Mouse (Mus musculus) limb, embryonic 15.5 days (tissue): ENCODE measurements around the gene Cpa1. TPM values are rescaled to one million over a fixed set of nuclear protein-coding genes. Genes with fewer than 3 reads are reported as not detected.

ENCODE experiments used
- ATAC-seq: fragments of 200-750 bp; cut with Nextera tagmentation; 2 replicates; pipeline ENCODE4 v1.8.0; 2017; ENCODE audit warnings: low read depth, moderate TSS enrichment; ENCODE audit not compliant: insufficient number of reproducible peaks, low FRiP score, low TSS enrichment
- H3K27ac ChIP-seq: fragments of 300-500 bp; sonication (generic); 2 replicates; pipeline ENCODE4 v1.5.1; 2015; ENCODE audit warnings: moderate library complexity, mild to moderate bottlenecking, inconsistent platforms
- H3K27me3 ChIP-seq: fragments of 300-500 bp; sonication (generic); 2 replicates; pipeline ENCODE4 v1.6.1; 2015; ENCODE audit warnings: inconsistent platforms
- H3K36me3 ChIP-seq: fragments of 300-500 bp; sonication (generic); 2 replicates; pipeline ENCODE4 v1.6.1; 2015; ENCODE audit warnings: inconsistent platforms
- H3K4me1 ChIP-seq: fragments of 300-500 bp; sonication (generic); 2 replicates; pipeline ENCODE4 v1.6.1; 2015; ENCODE audit warnings: inconsistent platforms
- H3K4me2 ChIP-seq: fragments of 300-500 bp; sonication (generic); 2 replicates; pipeline ENCODE4 v1.6.1; 2015; ENCODE audit warnings: mild to moderate bottlenecking, inconsistent platforms
- H3K4me3 ChIP-seq: fragments of 300-500 bp; sonication (generic); 2 replicates; pipeline ENCODE4 v1.5.1; 2015; ENCODE audit warnings: mild to moderate bottlenecking, inconsistent platforms
- H3K9ac ChIP-seq: fragments of 300-500 bp; sonication (generic); 2 replicates; pipeline ENCODE4 v1.6.1; 2015; ENCODE audit warnings: inconsistent platforms
- H3K9me3 ChIP-seq: fragments of 300-500 bp; sonication (generic); 2 replicates; pipeline ENCODE4 v1.6.1; 2016; ENCODE audit warnings: inconsistent platforms
- WGBS: fragments of 180-500 bp; shearing (Covaris S2); methylation state at CpG from one replicate; pipeline ENCODE4 v1.1.7; 2015; 5-methylcytosine and 5-hydroxymethylcytosine counted together
- polyA plus RNA-seq: library from polyadenylated mRNA; unstranded; fragments of >200 nt; fragmentation: Nextera tagmentation; extraction: Ambion mirVana; gene quantifications from 2 replicates; pipeline ENCODE4 v1.2.1, GENCODE M21; 2015

Gene Cpa1
- polyA plus RNA-seq, 1 experiment from 2014 or later = 1.7 TPM

DNA sequence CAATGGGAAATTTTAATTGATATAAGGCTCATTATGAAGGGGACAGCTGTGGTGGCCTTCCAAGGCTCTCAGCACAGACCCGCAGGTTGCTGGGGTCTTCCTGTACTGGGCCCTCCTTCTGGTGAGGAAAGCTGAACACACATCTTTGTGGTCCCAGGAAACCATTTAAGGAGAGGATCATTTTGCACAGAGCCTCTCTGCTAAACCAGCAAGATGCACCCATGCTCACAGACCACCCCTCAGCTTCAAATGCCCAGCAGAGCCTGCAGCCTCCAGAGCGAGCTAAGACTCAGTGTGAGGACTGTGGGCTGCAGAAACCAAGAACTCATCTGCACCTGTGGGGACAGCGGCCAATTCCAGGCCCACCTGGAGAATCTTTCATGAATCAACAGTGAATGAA is 15.9 kb downstream of the Cpa1 start:
- H3K27me3 ChIP-seq = no peaks in the 10 kb centered on the region
- no peaks in the 10 kb centered on the region for H3K9me3 ChIP-seq
- no peak overlapping the region for H3K9ac ChIP-seq
- H3K4me1 ChIP-seq = peaks cover 54% of the 10 kb centered on the region
- ATAC-seq = no peak
- WGBS = 63% methylated on average over 3 of the region's 3 CpGs
- H3K4me2 ChIP-seq = no peak overlapping the region
- H3K4me3 ChIP-seq = no peak overlapping the region
- H3K27ac ChIP-seq = peak overlapping the region; percentile 91
- peaks cover 9% of the 10 kb centered on the region; the same call in 1 of the 2 replicates for H3K36me3 ChIP-seq

- WGBS = 84% methylated on average over 12 of the region's 12 CpGs
Measured at GRCm38 (mm10) chr6:30657279-30657678, 18.3 kb downstream of the Cpa1 start.

GRCm38 (mm10) chr6:30658619-30659018 is 19.6 kb downstream of the Cpa1 start:
- Histone ChIP-seq H3K9me3 (no peaks in the 10 kb centered on the region), H3K27me3 (no peaks in the 10 kb centered on the region), H3K27ac (no peak overlapping the region), H3K36me3 (peaks cover 9% of the 10 kb centered on the region; the same call in 1 of the 2 replicates), H3K9ac (no peak overlapping the region), H3K4me3 (no peak overlapping the region), H3K4me1 (peaks cover 28% of the 10 kb centered on the region), H3K4me2 (no peak overlapping the region)
- 68% methylated on average over 9 of the region's 9 CpGs for WGBS
- ATAC-seq = no peak

More at GRCm38 (mm10) chr6:30657279-30657678, 18.3 kb downstream of the Cpa1 start:
- Histone ChIP-seq H3K9me3 (no peaks in the 10 kb centered on the region), H3K4me2 (no peak overlapping the region), H3K4me3 (no peak overlapping the region), H3K36me3 (peaks cover 9% of the 10 kb centered on the region; the same call in 1 of the 2 replicates), H3K27ac (peak overlapping the region; percentile 91), H3K4me1 (peaks cover 41% of the 10 kb centered on the region), H3K27me3 (no peaks in the 10 kb centered on the region), H3K9ac (no peak overlapping the region)
- ATAC-seq = no peak

DNA sequence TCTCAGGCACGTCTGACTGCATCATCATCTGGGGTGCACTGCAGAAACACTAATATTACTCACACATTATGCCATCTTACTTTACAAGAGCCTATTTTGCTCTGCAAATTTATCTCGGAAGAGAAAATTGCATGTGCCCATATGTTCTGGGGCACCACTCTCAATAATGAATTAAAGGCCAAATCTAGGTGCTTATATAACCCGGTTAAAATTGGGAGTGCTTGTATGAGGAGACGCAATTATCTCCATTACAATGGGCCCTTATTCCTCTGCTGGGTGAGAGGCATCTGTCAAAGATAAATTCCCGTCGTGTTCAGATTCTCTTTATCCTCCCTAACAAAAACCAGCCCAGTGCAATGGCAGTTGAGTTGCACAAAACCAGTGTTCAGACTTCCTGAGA is 25.8 kb downstream of the Cpa1 start:
- Histone ChIP-seq H3K27ac (peak overlapping the region; percentile 43), H3K36me3 (no peaks in the 10 kb centered on the region), H3K4me1 (peaks cover 25% of the 10 kb centered on the region), H3K4me2 (no peak overlapping the region), H3K27me3 (no peaks in the 10 kb centered on the region), H3K9ac (no peak overlapping the region), H3K9me3 (no peaks in the 10 kb centered on the region), H3K4me3 (no peak overlapping the region)
- ATAC-seq = no peak
- WGBS = 49% methylated on average over 6 of the region's 6 CpGs

DNA sequence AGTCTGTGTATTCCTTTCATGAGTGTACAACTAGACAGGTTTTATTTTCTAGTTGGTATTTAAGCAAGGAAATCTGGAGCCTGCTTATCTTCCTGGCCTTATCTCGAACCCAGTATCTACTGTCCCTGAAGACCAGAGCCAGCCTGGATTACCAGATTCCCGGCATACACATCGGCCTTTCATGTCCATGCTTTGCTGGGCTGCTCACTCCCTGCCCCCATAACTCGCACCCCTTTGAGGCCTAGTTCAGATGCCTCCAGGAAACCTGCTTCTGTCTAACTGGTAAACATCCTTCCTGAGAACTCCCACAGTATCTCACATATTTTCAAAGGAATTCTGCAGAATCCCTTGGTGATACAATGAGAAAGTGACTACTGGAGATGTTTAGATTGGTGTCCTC is 26.3 kb downstream of the Cpa1 start:
- Histone ChIP-seq H3K4me2 (no peak overlapping the region), H3K27ac (peak overlapping the region; percentile 43), H3K9ac (no peak overlapping the region), H3K4me1 (peaks cover 28% of the 10 kb centered on the region), H3K9me3 (no peaks in the 10 kb centered on the region), H3K27me3 (no peaks in the 10 kb centered on the region), H3K4me3 (no peak overlapping the region), H3K36me3 (no peaks in the 10 kb centered on the region)
- ATAC-seq = no peak
- WGBS = 46% methylated on average over 4 of the region's 4 CpGs

DNA sequence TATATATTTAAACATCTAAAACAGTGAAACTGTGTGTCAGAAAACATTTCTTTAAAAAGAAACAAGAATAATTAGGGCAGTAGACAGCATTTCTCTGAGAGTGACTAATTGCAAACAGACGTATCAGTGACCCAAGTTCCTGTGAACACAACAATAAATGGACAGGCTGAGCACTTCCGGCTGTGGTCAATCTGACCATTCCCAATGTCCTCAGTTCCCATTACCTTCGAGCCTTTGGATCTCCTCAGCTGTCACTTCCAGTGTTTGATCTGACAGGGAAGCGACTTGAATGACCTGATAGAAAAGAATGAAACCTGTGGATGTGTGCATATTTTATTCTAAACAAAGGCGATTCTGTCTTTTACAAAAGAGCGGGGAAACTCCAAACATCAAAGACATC is 27.0 kb downstream of the Cpa1 start:
- Histone ChIP-seq H3K27ac (no peak overlapping the region), H3K36me3 (no peaks in the 10 kb centered on the region), H3K27me3 (no peaks in the 10 kb centered on the region), H3K4me3 (no peak overlapping the region), H3K4me1 (peaks cover 30% of the 10 kb centered on the region), H3K9me3 (no peaks in the 10 kb centered on the region), H3K4me2 (no peak overlapping the region), H3K9ac (no peak overlapping the region)
- ATAC-seq = no peak
- 49% methylated on average over 6 of the region's 6 CpGs for WGBS

- H3K36me3 ChIP-seq = no peaks in the 10 kb centered on the region
- H3K9me3 ChIP-seq = no peaks in the 10 kb centered on the region
- no peak overlapping the region for H3K9ac ChIP-seq
- H3K4me1 ChIP-seq = peaks cover 42% of the 10 kb centered on the region
- WGBS = 24% methylated on average over 5 of the region's 5 CpGs
- peak overlapping the region; percentile 65 for H3K27ac ChIP-seq
- no peak overlapping the region for H3K4me2 ChIP-seq
- ATAC-seq = no peak
- no peak overlapping the region for H3K4me3 ChIP-seq
- no peaks in the 10 kb centered on the region for H3K27me3 ChIP-seq
Measured at GRCm38 (mm10) chr6:30667585-30667984, 28.6 kb downstream of the Cpa1 start.

DNA sequence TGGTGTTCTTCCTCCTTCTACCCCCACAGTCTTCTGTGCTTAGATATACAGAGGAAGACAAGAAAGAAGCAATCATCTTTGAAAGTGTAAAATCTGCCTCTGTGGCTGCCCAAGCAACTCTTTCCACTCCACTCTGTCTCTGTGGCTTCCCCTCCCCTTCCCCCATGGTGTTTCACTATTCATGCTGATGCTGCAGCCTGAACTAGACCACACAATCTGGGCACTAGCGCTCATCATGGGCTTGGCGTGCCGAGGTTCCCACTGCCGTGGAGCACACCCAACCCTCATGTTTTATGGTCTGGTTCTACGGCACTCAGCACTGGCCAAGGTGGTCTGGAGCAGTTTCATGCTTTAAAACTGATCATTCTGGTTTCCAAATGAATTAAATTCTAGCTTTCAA is 32.7 kb downstream of the Cpa1 start:
- ATAC-seq = peak; percentile 69; the same call in 1 of the 2 replicates
- 35% methylated on average over 5 of the region's 5 CpGs for WGBS
- Histone ChIP-seq H3K4me3 (no peak overlapping the region), H3K4me2 (no peak overlapping the region), H3K27ac (peak overlapping the region; percentile 84), H3K36me3 (no peaks in the 10 kb centered on the region), H3K9ac (no peak overlapping the region), H3K27me3 (no peaks in the 10 kb centered on the region), H3K4me1 (peaks cover 59% of the 10 kb centered on the region), H3K9me3 (no peaks in the 10 kb centered on the region)

GRCm38 (mm10) chr6:30673764-30674561 is 34.9 kb downstream of the Cpa1 start:
- Histone ChIP-seq H3K9ac (no peak overlapping the region), H3K4me1 (peaks cover 61% of the 10 kb centered on the region)

GRCm38 (mm10) chr6:30674714-30675280 is 35.8 kb downstream of the Cpa1 start:
- WGBS = 16% methylated on average over 9 of the region's 9 CpGs
- peaks cover 60% of the 10 kb centered on the region for H3K4me1 ChIP-seq
- H3K27me3 ChIP-seq = no peaks in the 10 kb centered on the region
- H3K36me3 ChIP-seq = no peaks in the 10 kb centered on the region
- H3K27ac ChIP-seq = peak overlapping the region; percentile 98
- H3K4me3 ChIP-seq = no peak overlapping the region
- H3K4me2 ChIP-seq = peak overlapping the region; percentile 34
- H3K9ac ChIP-seq = no peak overlapping the region
- peak; percentile 41 for ATAC-seq
- no peaks in the 10 kb centered on the region for H3K9me3 ChIP-seq

More at GRCm38 (mm10) chr6:30673764-30674561, 34.9 kb downstream of the Cpa1 start:
- no peak for ATAC-seq
- Histone ChIP-seq H3K36me3 (no peaks in the 10 kb centered on the region), H3K4me3 (no peak overlapping the region), H3K9me3 (no peaks in the 10 kb centered on the region), H3K27ac (peak overlapping the region; percentile 98), H3K27me3 (no peaks in the 10 kb centered on the region), H3K4me2 (peak overlapping the region; percentile 25; the same call in 1 of the 2 replicates)
- 15% methylated on average over 14 of the region's 14 CpGs for WGBS

DNA sequence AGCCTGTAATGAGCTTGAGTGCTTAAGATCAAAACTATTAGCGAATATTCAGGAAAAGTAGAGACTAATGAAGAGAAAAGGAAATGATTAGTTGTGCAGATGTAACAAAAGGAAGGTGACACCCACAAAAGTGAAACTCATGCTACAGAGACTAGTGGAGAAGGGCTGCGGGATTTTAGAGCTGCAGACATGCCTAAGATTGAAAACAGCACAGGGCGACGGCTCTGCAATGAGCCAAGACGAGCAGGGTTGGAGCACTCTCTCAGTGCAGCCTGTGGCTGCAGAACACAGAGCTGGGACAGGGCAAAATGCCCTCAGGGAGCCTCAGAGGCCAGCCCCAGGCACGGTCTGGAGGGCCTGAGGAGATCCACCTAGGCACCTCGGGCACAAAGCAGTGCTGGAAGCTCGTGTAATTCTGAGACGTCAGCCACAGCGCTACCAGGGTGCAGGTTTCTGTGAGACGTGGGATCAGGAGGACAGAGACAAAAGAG is 36.3 kb downstream of the Cpa1 start:
- Histone ChIP-seq H3K27ac (peak overlapping the region; percentile 98), H3K9me3 (no peaks in the 10 kb centered on the region), H3K4me3 (peak overlapping the region; percentile 9; the same call in 1 of the 2 replicates), H3K36me3 (no peaks in the 10 kb centered on the region), H3K27me3 (no peaks in the 10 kb centered on the region), H3K4me2 (peak overlapping the region; percentile 34), H3K9ac (peak overlapping the region; percentile 31; the same call in 1 of the 2 replicates), H3K4me1 (peaks cover 59% of the 10 kb centered on the region)
- ATAC-seq = peak; percentile 55; the same call in 1 of the 2 replicates
- 8% methylated on average over 11 of the region's 11 CpGs for WGBS

GRCm38 (mm10) chr6:30676506-30676905 is 37.5 kb downstream of the Cpa1 start:
- Histone ChIP-seq H3K36me3 (no peaks in the 10 kb centered on the region), H3K4me1 (peaks cover 57% of the 10 kb centered on the region), H3K9ac (no peak overlapping the region), H3K27ac (peak overlapping the region; percentile 98), H3K9me3 (no peaks in the 10 kb centered on the region), H3K4me3 (no peak overlapping the region), H3K4me2 (no peak overlapping the region), H3K27me3 (no peaks in the 10 kb centered on the region)
- ATAC-seq = no peak
- 63% methylated on average over 6 of the region's 6 CpGs for WGBS
